Mouse (Mus musculus): ENCODE measurements at regions not wholly inside any gene's neighbourhood (a gene's known extent, or its start where the extent isn't known, plus 50 kb on each side); places are given as distances from the start of the nearest gene placed in this dataset.

GRCm38 (mm10) chr4:25337638-25338037 lies 56.0 kb upstream of the Ufl1 start:
- TF ChIP-seq POLR2A (IDR thresholded peaks at IDR 0.05; ENCODE audit: insufficient read length, low read depth) (no peak), MYOG (IDR thresholded peaks at IDR 0.05; ENCODE audit: control insufficient read depth in 1 of 3, insufficient read depth in 1 of 3, insufficient read length in 2 of 3, low read depth in 2 of 3) (no peak), E2F4 (IDR thresholded peaks at IDR 0.05; ENCODE audit: insufficient read depth) (no peak), TCF12 (IDR thresholded peaks at IDR 0.05; ENCODE audit: insufficient read depth, poor library complexity, severe bottlenecking) (no peak), USF1 (IDR thresholded peaks at IDR 0.05; ENCODE audit: low read depth) (no peak), TCF3 (IDR thresholded peaks at IDR 0.05; ENCODE audit: insufficient read length, low read depth) (no peak), POLR2AphosphoS2 (IDR thresholded peaks at IDR 0.05; ENCODE audit: insufficient read length, low read depth) (no peak), MYOD1 (IDR thresholded peaks at IDR 0.05; ENCODE audit: control insufficient read depth in 1 of 3, insufficient read length in 2 of 3, low read depth in 2 of 3) (no peak), MAX (IDR thresholded peaks at IDR 0.05; ENCODE audit: low read depth) (no peak)

All from myocyte (in vitro differentiated cells).